23 mouse cellular contexts compared by ENCODE assay signal in genomic region chr6:143193641-143194040, GRCm38 (mm10). TPM values are rescaled to one million over a fixed set of nuclear protein-coding genes. Genes with fewer than 3 reads are reported as not detected.
DNase-seq lines count a peak whose midpoint lies in the region; ATAC-seq lines count a peak whose summit lies in the region.
"Had no signal": no experiment of that assay in that cellular context is flagged by ENCODE, and none has a peak within 500 bp of the region (broad histone marks: within the 10 kb centered on the region; RNA-seq: fewer than 3 reads in every experiment).

No protein-coding gene starts in this region.

- peak; percentile 36 to 42 for DNase-seq in heart, adult 18-20 months
- DNase-seq in heart, postnatal 25 days (ENCODE audit: low spot score), result no peak
- peak; percentile 19 to 28 for DNase-seq in heart, adult 9 months (ENCODE audit: low spot score in 2 of 2)
- DNase-seq in heart, postnatal 10 days, result peak; percentile 50 to 54
- DNase-seq in c-Kit-positive CD71-positive TER-119-positive erythroid progenitor cells, embryonic 14.5 days (ENCODE audit: low spot score), result no peak
- no peak for DNase-seq in T-cell, adult 2 months (ENCODE audit: low spot score)
- no peak for DNase-seq in limb, embryonic 10.5 days (ENCODE audit: low spot score)
- DNase-seq: cerebellum, postnatal 14 days; gastrocnemius, postnatal 25 days; lung, postnatal 36 days; right cerebral cortex, adult 18-20 months; spleen, adult 18-20 months; thymus, postnatal 25 days had no signal

- intact Hi-C loops in heart, postnatal 25 days (cut with DNase I), result no loop called here
- intact Hi-C loops in heart, postnatal 10 days (cut with DNase I), result no loop called here

- no peak overlapping the region for H3K4me3 ChIP-seq in heart, embryonic 13.5 days
- H3K4me3 ChIP-seq in limb, embryonic 10.5 days, result no peak overlapping the region
- H3K4me3 ChIP-seq: forebrain, embryonic 13.5 days; liver, embryonic 15.5 days; myocyte; neural tube, embryonic 12.5 days had no signal

- ATAC-seq in heart, embryonic 13.5 days (ENCODE audit: extremely low read depth, insufficient number of reproducible peaks, low FRiP score, low TSS enrichment), result no peak
- ATAC-seq: forebrain, embryonic 13.5 days; intestine, postnatal 0 days; midbrain, embryonic 16.5 days; Patski had no signal

- H3K9me3 ChIP-seq in heart, embryonic 13.5 days, result no peaks in the 10 kb centered on the region
- H3K9me3 ChIP-seq in limb, embryonic 10.5 days (replicated peaks), result no peaks in the 10 kb centered on the region
- H3K9me3 ChIP-seq: forebrain, embryonic 13.5 days; liver, embryonic 15.5 days; neural tube, embryonic 12.5 days had no signal

- 49% methylated on average over 6 of the region's 6 CpGs for WGBS in heart, embryonic 13.5 days
- WGBS in limb, embryonic 10.5 days, result 96% methylated on average over 6 of the region's 6 CpGs

- peaks cover 28% of the 10 kb centered on the region for H3K4me1 ChIP-seq in heart, embryonic 13.5 days
- H3K4me1 ChIP-seq in limb, embryonic 10.5 days, result peaks cover 23% of the 10 kb centered on the region
- H3K4me1 ChIP-seq: forebrain, embryonic 13.5 days; neural tube, embryonic 12.5 days had no signal

- peak overlapping the region; percentile 78 for H3K27ac ChIP-seq in heart, embryonic 13.5 days (replicated peaks)
- no peak overlapping the region for H3K27ac ChIP-seq in limb, embryonic 10.5 days
- H3K27ac ChIP-seq: forebrain, embryonic 13.5 days; hindbrain, embryonic 14.5 days; liver, embryonic 15.5 days; neural tube, embryonic 12.5 days had no signal

- peak overlapping the region; percentile 2; the same call in 1 of the 2 replicates for H3K4me2 ChIP-seq in heart, embryonic 13.5 days
- H3K4me2 ChIP-seq: forebrain, embryonic 13.5 days; hindbrain, embryonic 14.5 days; liver, embryonic 15.5 days; midbrain, embryonic 11.5 days; neural tube, embryonic 12.5 days had no signal

- H3K9ac ChIP-seq in heart, embryonic 13.5 days, result no peak overlapping the region
- H3K9ac ChIP-seq: forebrain, embryonic 13.5 days; hindbrain, embryonic 14.5 days; liver, embryonic 15.5 days; neural tube, embryonic 12.5 days had no signal

- H3K27me3 ChIP-seq in heart, embryonic 13.5 days (replicated peaks), result no peaks in the 10 kb centered on the region
- H3K27me3 ChIP-seq in limb, embryonic 10.5 days (ENCODE audit: low read depth, poor library complexity, severe bottlenecking), result no peaks in the 10 kb centered on the region
- H3K27me3 ChIP-seq: forebrain, embryonic 13.5 days; liver, embryonic 15.5 days; neural tube, embryonic 12.5 days; Patski had no signal

- peaks cover 59% of the 10 kb centered on the region for H3K36me3 ChIP-seq in heart, embryonic 13.5 days
- peaks cover 71% of the 10 kb centered on the region for H3K36me3 ChIP-seq in limb, embryonic 10.5 days

RNA-seq across cellular contexts. Expression of gene Etnk1, which starts 26.6 kb away (rescaled TPM):
- 10 to 100 TPM; 29.8 to 30.8 TPM for total RNA-seq in heart, adult 18-20 months (2021)
- total RNA-seq in heart, postnatal 25 days (2021), result 10 to 100 TPM; 23.1 to 26.1 TPM
- 11.0 and 12.0 TPM in 2 replicates for polyA plus RNA-seq in heart, embryonic 13.5 days (2015; fragmentation: Nextera tagmentation; extraction: Ambion mirVana)
- total RNA-seq in heart, postnatal 10 days (2021), result 10 to 100 TPM; 28.5 to 29.4 TPM
- polyA plus RNA-seq in limb, embryonic 10.5 days (2016; fragmentation: Nextera tagmentation; extraction: Ambion mirVana), result 20.9 and 21.2 TPM in 2 replicates

Comparison
In these comparisons a context has a peak if more than half of its experiments do, and no peak if none do; other contexts are left out.
1. DNase-seq: peak in heart, adult 18-20 months (2 of 2), heart, adult 9 months (2 of 2) and heart, postnatal 10 days (2 of 2); none in heart, postnatal 25 days (single experiment), c-Kit-positive CD71-positive TER-119-positive erythroid progenitor cells, embryonic 14.5 days (single experiment), T-cell, adult 2 months (single experiment) and limb, embryonic 10.5 days (single experiment).